In genomic region chr9:69125011-69125786, GRCm38 (mm10) we compare ENCODE assay signal across 9 mouse cellular contexts.
DNase-seq lines count a peak whose midpoint lies in the region; ATAC-seq and TF ChIP-seq lines count a peak whose summit lies in the region.
"Had no signal": no experiment of that assay in that cellular context is flagged by ENCODE, and none has a peak within 500 bp of the region (broad histone marks: within the 10 kb centered on the region; RNA-seq: fewer than 3 reads in every experiment).

No protein-coding gene starts in this region.

- H3K27me3 ChIP-seq in limb, embryonic 13.5 days: peaks cover 43% of the 10 kb centered on the region
- peaks cover 15% of the 10 kb centered on the region for H3K27me3 ChIP-seq in midbrain, embryonic 13.5 days
- H3K27me3 ChIP-seq in stomach, postnatal 0 days (ENCODE audit: control insufficient read depth, insufficient read depth, low read length): no peaks in the 10 kb centered on the region

- H3K4me3 ChIP-seq in limb, embryonic 13.5 days: peak overlapping the region; percentile 27
- 0 out of 2 replicates have a peak overlapping the region, but pooled peaks have one; percentile 8 for H3K4me3 ChIP-seq in midbrain, embryonic 13.5 days (replicated peaks)
- H3K4me3 ChIP-seq in stomach, postnatal 0 days (ENCODE audit: low read depth, low read length): peak overlapping the region; percentile 28

- TF ChIP-seq EP300 in stomach, postnatal 0 days (optimal IDR thresholded peaks at IDR 0.05): no peak

- no peaks in the 10 kb centered on the region for H3K9me3 ChIP-seq in limb, embryonic 13.5 days
- no peaks in the 10 kb centered on the region for H3K9me3 ChIP-seq in midbrain, embryonic 13.5 days
- no peaks in the 10 kb centered on the region for H3K9me3 ChIP-seq in stomach, postnatal 0 days (ENCODE audit: control insufficient read depth, low read length)

- peak; percentile 5 to 28 for DNase-seq in spleen, adult 18-20 months
- no peak for DNase-seq in spleen, postnatal 4 days (ENCODE audit: low spot score in 2 of 2)
- DNase-seq in embryo, embryonic 9.5 days (ENCODE audit: extremely low spot score): peak; percentile 21
- DNase-seq in heart, adult 8-10 months (ENCODE audit: low spot score): peak; percentile 75
- DNase-seq in kidney, adult 18-20 months: peak; percentile 74
- DNase-seq in stomach, postnatal 0 days (ENCODE audit: low spot score): peak; percentile 46

- peak; percentile 11; the same call in 1 of the 2 replicates for ATAC-seq in limb, embryonic 13.5 days (ENCODE audit: low FRiP score, low read depth)
- ATAC-seq in midbrain, embryonic 13.5 days: no peak
- ATAC-seq in stomach, postnatal 0 days (ENCODE audit: low FRiP score, low TSS enrichment): peak; percentile 71

- H3K4me2 ChIP-seq in limb, embryonic 13.5 days (replicated peaks): peak overlapping the region; percentile 61
- peak overlapping the region; percentile 42 for H3K4me2 ChIP-seq in midbrain, embryonic 13.5 days (replicated peaks)
- H3K4me2 ChIP-seq in stomach, postnatal 0 days (replicated peaks; ENCODE audit: low read depth): peak overlapping the region; percentile 57

- no peak overlapping the region for H3K27ac ChIP-seq in limb, embryonic 13.5 days
- H3K27ac ChIP-seq in midbrain, embryonic 13.5 days: no peak overlapping the region
- no peak overlapping the region for H3K27ac ChIP-seq in stomach, postnatal 0 days (replicated peaks)

- 0 out of 2 replicates have a peak overlapping the region, but pooled peaks have one; percentile 25 for H3K9ac ChIP-seq in limb, embryonic 13.5 days
- H3K9ac ChIP-seq in midbrain, embryonic 13.5 days (replicated peaks): no peak overlapping the region
- H3K9ac ChIP-seq in stomach, postnatal 0 days (ENCODE audit: low read length): no peak overlapping the region

- WGBS in limb, embryonic 13.5 days: 3% methylated on average over 22 of the region's 22 CpGs
- WGBS in midbrain, embryonic 13.5 days: 15% methylated on average over 22 of the region's 22 CpGs
- WGBS in stomach, postnatal 0 days: 4% methylated on average over 22 of the region's 22 CpGs

- TF ChIP-seq CTCF in stomach, postnatal 0 days (IDR thresholded peaks at IDR 0.05; ENCODE audit: low read depth): no peak

- peaks cover 34% of the 10 kb centered on the region for H3K4me1 ChIP-seq in limb, embryonic 13.5 days
- H3K4me1 ChIP-seq in midbrain, embryonic 13.5 days (replicated peaks): peaks cover 18% of the 10 kb centered on the region
- no peaks in the 10 kb centered on the region for H3K4me1 ChIP-seq in stomach, postnatal 0 days (replicated peaks; ENCODE audit: control insufficient read depth, insufficient read depth)

- H3K36me3 ChIP-seq in limb, embryonic 13.5 days: no peaks in the 10 kb centered on the region
- no peaks in the 10 kb centered on the region for H3K36me3 ChIP-seq in midbrain, embryonic 13.5 days
- no peaks in the 10 kb centered on the region for H3K36me3 ChIP-seq in stomach, postnatal 0 days (ENCODE audit: control insufficient read depth, insufficient read depth, low read length)
- H3K36me3 ChIP-seq: G1E had no signal

Comparison
In these comparisons a context has a peak if more than half of its experiments do, and no peak if none do; other contexts are left out.
1. DNase-seq: peak in spleen, adult 18-20 months (2 of 2), embryo, embryonic 9.5 days (single experiment), heart, adult 8-10 months (single experiment), kidney, adult 18-20 months (single experiment) and stomach, postnatal 0 days (single experiment); none in spleen, postnatal 4 days (0 of 2).
2. Peak in every context shown above with its lines, with median percentiles within 50 percentile points of each other: H3K4me2 ChIP-seq and H3K4me3 ChIP-seq.